Comparison of ENCODE assay signal across 10 mouse cellular contexts in genomic region chr12:9450620-9451019, GRCm38 (mm10).
DNase-seq lines count a peak whose midpoint lies in the region; ATAC-seq and TF ChIP-seq lines count a peak whose summit lies in the region.
"Had no signal": no experiment of that assay in that cellular context is flagged by ENCODE, and none has a peak within 500 bp of the region (broad histone marks: within the 10 kb centered on the region; RNA-seq: fewer than 3 reads in every experiment).

No protein-coding gene starts in this region.

- H3K36me3 ChIP-seq in lung, embryonic 15.5 days = no peaks in the 10 kb centered on the region
- no peaks in the 10 kb centered on the region for H3K36me3 ChIP-seq in forebrain, embryonic 10.5 days (replicated peaks)
- no peaks in the 10 kb centered on the region for H3K36me3 ChIP-seq in midbrain, postnatal 0 days (ENCODE audit: insufficient read depth, low read length)

- H3K4me3 ChIP-seq in lung, embryonic 15.5 days = no peak overlapping the region
- no peak overlapping the region for H3K4me3 ChIP-seq in forebrain, embryonic 10.5 days
- no peak overlapping the region for H3K4me3 ChIP-seq in midbrain, postnatal 0 days (ENCODE audit: low read depth, low read length)

- H3K9ac ChIP-seq in lung, embryonic 15.5 days = no peak overlapping the region
- no peak overlapping the region for H3K9ac ChIP-seq in midbrain, postnatal 0 days (replicated peaks; ENCODE audit: low read length, poor library complexity, severe bottlenecking)
- H3K9ac ChIP-seq: liver, postnatal 0 days had no signal

- no peaks in the 10 kb centered on the region for H3K9me3 ChIP-seq in lung, embryonic 15.5 days
- H3K9me3 ChIP-seq in forebrain, embryonic 10.5 days = peaks cover 3% of the 10 kb centered on the region; the same call in 1 of the 2 replicates
- H3K9me3 ChIP-seq in midbrain, postnatal 0 days (ENCODE audit: low read length) = no peaks in the 10 kb centered on the region

- H3K4me1 ChIP-seq in lung, embryonic 15.5 days = no peaks in the 10 kb centered on the region
- H3K4me1 ChIP-seq in forebrain, embryonic 10.5 days = no peaks in the 10 kb centered on the region
- H3K4me1 ChIP-seq in midbrain, postnatal 0 days (ENCODE audit: insufficient read depth, low read length) = no peaks in the 10 kb centered on the region

- intact Hi-C loops in heart, postnatal 10 days (cut with DNase I) = no loop called here

- no peaks in the 10 kb centered on the region for H3K27me3 ChIP-seq in lung, embryonic 15.5 days
- no peaks in the 10 kb centered on the region for H3K27me3 ChIP-seq in forebrain, embryonic 10.5 days (ENCODE audit: poor library complexity, severe bottlenecking)
- H3K27me3 ChIP-seq in midbrain, postnatal 0 days (ENCODE audit: insufficient read depth, low read length) = no peaks in the 10 kb centered on the region

- peak; percentile 49 for DNase-seq in urinary bladder, postnatal 14 days (ENCODE audit: low spot score)
- no peak for DNase-seq in urinary bladder, adult 2 months (ENCODE audit: low spot score)
- DNase-seq in heart, postnatal 10 days = peak; percentile 43 to 45
- DNase-seq in yolk sac, embryonic 10.5 days (ENCODE audit: low spot score) = peak; percentile 12
- no peak for DNase-seq in forebrain, embryonic 10.5 days (ENCODE audit: extremely low spot score, low spot score)
- DNase-seq in retina, embryonic 14.5 days (ENCODE audit: low spot score) = no peak
- no peak for DNase-seq in midbrain, postnatal 0 days (ENCODE audit: low spot score)
- DNase-seq: cerebellum, postnatal 10 days; liver, postnatal 0 days had no signal

- H3K27ac ChIP-seq in lung, embryonic 15.5 days = no peak overlapping the region
- H3K27ac ChIP-seq in forebrain, embryonic 10.5 days = no peak overlapping the region
- no peak overlapping the region for H3K27ac ChIP-seq in midbrain, postnatal 0 days (ENCODE audit: low read depth, low read length)

- TF ChIP-seq CTCF in midbrain, postnatal 0 days (IDR thresholded peaks at IDR 0.05) = no peak

- peak; percentile 65; the same call in 1 of the 2 replicates for ATAC-seq in lung, embryonic 15.5 days (ENCODE audit: borderline replicate concordance, extremely low read depth, low FRiP score, low TSS enrichment)
- no peak for ATAC-seq in midbrain, postnatal 0 days (ENCODE audit: low FRiP score)
- ATAC-seq: liver, postnatal 0 days had no signal

- no peak overlapping the region for H3K4me2 ChIP-seq in lung, embryonic 15.5 days
- H3K4me2 ChIP-seq in midbrain, postnatal 0 days (ENCODE audit: low read depth, low read length, poor library complexity, severe bottlenecking) = no peak overlapping the region

- WGBS in lung, embryonic 15.5 days = 8% methylated on average over 3 of the region's 3 CpGs
- WGBS in forebrain, embryonic 10.5 days = 67% methylated on average over 3 of the region's 3 CpGs
- 67% methylated on average over 3 of the region's 3 CpGs for WGBS in midbrain, postnatal 0 days

Comparison
In these comparisons a context has a peak if more than half of its experiments do, and no peak if none do; other contexts are left out.
1. DNase-seq: peak in urinary bladder, postnatal 14 days (single experiment), heart, postnatal 10 days (2 of 2) and yolk sac, embryonic 10.5 days (single experiment); none in urinary bladder, adult 2 months (single experiment), forebrain, embryonic 10.5 days (single experiment), retina, embryonic 14.5 days (single experiment) and midbrain, postnatal 0 days (single experiment).